Mouse (Mus musculus): ENCODE data around the gene Abat. TPM values are rescaled to one million over a fixed set of nuclear protein-coding genes. Genes with fewer than 3 reads are reported as not detected.

The Abat gene
- total RNA-seq (2023), result not detected in 2 replicates

GRCm38 (mm10) chr16:8513236-8513906 lies at the start of gene Abat:
Abat (plus strand) TSS chr16:8513429.

GRCm38 (mm10) chr16:8470603-8471481 lies 42.4 kb upstream of the Abat start, which contains the start of gene Mettl22:
Mettl22 (plus strand) TSS chr16:8470788.

DNA sequence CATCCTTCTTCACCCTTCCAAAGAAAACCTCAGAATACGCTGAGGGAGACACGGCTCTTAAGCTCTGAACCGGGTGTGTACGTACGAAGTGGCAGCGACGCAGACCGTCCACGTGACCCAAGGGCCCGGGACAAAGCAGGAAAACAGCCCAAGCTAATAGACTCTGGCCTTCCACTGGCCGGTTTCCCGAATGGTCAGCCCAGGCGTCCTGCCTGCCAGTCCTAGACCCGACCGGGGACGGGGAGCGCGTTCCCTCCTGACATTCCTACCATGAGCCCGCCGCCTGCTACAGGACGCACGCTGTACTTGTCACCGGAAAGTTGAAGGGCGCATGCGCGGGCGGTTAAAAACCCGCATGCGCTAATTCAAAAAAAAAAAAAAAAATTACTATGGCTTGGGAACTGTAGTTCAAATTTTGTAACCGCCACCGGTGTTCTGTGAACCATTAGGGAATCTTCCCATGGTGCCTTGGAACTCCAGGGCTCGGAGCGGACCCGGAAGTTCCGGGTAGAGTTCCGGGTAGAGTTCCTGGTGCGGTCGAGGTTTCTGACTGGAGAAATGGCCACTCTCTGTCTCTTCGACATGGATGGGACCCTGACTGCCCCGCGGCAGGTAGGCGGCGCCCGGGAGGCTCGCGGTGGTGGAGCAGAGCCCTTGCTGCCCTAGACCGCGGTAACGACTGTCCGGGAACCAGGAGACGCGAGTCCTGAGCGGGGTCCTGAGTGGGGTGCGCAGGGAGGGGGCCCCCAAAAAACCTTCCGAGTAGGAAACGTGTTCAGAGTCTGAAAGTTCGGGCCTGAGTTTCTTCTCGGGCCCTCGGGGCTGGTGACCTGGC lies 124.2 kb downstream of the Abat start, which contains the start of the genes Pmm2 and Tmem186:
TSS of gene Pmm2 (plus strand) at position 458 of the 835 bp plus-strand sequence.
TSS of gene Tmem186 (minus strand) at position 496 of the 835 bp plus-strand sequence.

Other genes starting within 250 kb of the Abat start
- gene Tmem114, start 88.3 kb upstream of the Abat start, total RNA-seq (2023), result not detected in 2 replicates
- gene Mettl22, start 42.6 kb upstream of the Abat start, total RNA-seq (2023), result 1.5 and 1.8 TPM in 2 replicates
- gene Pmm2, start 124.2 kb downstream of the Abat start, total RNA-seq (2023), result 28.4 and 38.2 TPM in 2 replicates
- gene Tmem186, start 124.3 kb downstream of the Abat start, total RNA-seq (2023), result 1.8 and 2.1 TPM in 2 replicates
- 71.8 and 72.6 TPM in 2 replicates for gene Carhsp1, start 158.7 kb downstream of the Abat start, total RNA-seq (2023)
- not detected in 2 replicates for gene Gm5767, start 167.3 kb downstream of the Abat start, total RNA-seq (2023)

All from neutrophil, adult 65 days (primary cell).